Mouse (Mus musculus) gastrocnemius, adult 8-10 months (tissue): ENCODE results near the gene Zfp628. TPM values are rescaled to one million over a fixed set of nuclear protein-coding genes. Genes with fewer than 3 reads are reported as not detected.
A peak's percentile ranks its signal among the peaks of the same experiment; 100 is the strongest.
"Not testable (repeated sequence)": the region's sequence is repeated elsewhere in the genome, so short reads cannot be mapped to it uniquely, and the experiment has no call there.

ENCODE experiments used
- DNase-seq, 2 experiments: peaks; one replicate each; pipeline ENCODE4 v3.0.0; 2022; ENCODE audit warnings: low spot score in 2 of 2
- total RNA-seq, 4 experiments: library from RNA; stranded (reverse); gene quantifications; 2 replicates each; pipeline ENCODE4 v1.2.4; 2022

The Zfp628 gene
- total RNA-seq: 10 to 100 TPM in 2 of 4 experiments, 1 to 10 TPM in 2; 8.3 to 10.7 (median 9.7) TPM

DNA sequence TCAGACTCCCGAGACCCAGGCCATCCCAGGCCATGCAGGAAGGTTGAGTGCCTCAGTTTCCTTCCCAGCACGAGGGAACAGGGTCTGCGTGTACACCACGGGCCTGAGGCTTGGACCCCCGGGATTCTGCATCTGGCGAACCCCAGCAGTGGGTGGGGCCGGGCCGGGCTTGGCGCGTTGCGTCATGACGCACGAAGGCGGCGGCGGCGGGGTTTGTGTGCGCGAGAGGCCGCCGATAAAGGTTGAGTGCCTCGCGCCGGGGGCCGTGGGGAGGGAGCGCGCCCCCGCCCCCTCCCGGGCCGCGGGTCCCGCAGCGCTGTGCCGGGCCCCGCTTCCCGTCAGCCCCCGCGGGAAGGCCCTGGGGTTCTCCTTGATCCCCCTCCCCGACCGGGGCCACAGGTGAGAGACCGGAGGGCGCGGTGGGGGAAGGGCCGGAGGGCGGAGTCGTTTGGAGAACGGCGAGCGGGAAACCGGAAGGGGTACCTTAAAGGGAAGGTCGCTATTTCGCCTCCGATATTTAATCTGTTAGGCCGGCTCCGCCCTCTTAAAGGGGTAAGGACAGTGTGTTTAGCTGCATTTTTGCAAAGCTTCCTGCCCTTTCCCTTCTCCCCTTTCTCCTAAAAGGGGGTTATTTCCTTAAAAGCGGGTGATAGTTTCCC is at the start of gene Zfp628:
Gene Zfp628, plus strand, starts transcription at position 211 of the 659 bp plus-strand sequence.
- DNase-seq: peak; percentile 88 to 89

GRCm38 (mm10) chr7:4865579-4866493 is 49.2 kb upstream of the Zfp628 start:
- peak; percentile 95 to 97 for DNase-seq

DNA sequence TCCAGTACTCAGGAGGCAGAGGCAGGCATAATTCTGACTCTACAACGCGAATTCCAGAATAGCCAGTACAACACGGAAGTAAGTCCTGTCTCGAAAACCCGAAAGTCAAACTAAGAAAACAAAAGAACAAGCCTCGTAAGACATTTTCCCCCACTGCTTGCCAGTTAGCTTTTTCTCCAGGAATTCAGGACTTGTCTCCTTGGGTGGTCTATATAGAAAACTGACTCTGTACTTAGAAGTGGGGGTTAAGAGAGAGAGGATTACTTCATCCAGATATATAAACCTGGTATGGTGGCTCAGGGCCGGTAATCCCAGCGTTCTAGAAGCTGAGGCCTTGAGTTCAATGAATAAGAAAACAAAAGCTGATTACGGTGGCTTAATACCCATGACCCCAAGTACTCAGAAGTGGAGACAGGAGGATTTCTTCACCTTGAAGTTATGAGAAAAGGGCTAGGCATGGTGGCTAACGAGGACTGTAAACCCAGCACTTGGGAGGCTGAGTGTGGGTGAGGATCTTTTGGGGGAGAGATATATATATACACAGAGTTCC is 48.3 kb upstream of the Zfp628 start:
- DNase-seq: no peak

GRCm38 (mm10) chr7:4870133-4870532 is 44.9 kb upstream of the Zfp628 start, which contains the start of gene Isoc2b:
Gene Isoc2b (minus strand): TSS chr7:4870258.
- no peak for DNase-seq

DNA sequence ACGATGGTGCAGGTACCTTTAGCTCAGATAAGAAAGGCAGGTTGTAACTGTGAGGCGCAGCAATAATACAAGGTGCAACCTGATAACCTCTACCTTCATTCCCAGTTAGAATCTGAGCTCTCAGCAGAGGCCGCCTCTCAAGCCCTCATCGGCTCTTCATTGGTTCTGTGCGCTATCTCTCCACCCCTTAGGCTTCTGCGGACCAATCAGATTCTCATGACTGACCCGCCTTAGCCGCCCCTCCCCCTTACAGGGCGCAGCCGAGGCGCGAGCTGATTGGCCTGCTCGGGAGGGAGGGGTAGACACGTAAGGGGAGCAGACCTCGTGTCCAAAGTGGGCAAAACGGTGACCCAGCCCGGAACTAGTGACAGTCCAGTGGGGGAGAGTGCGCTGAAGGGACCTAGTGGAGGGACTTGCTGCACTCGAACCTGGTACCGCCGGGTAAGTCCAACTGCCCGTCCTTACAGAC is 38.2 kb upstream of the Zfp628 start, which contains the start of gene Isoc2a:
Gene Isoc2a, plus strand, starts transcription at position 401 of the 469 bp plus-strand sequence.
- peak; percentile 84 to 90 for DNase-seq

DNA sequence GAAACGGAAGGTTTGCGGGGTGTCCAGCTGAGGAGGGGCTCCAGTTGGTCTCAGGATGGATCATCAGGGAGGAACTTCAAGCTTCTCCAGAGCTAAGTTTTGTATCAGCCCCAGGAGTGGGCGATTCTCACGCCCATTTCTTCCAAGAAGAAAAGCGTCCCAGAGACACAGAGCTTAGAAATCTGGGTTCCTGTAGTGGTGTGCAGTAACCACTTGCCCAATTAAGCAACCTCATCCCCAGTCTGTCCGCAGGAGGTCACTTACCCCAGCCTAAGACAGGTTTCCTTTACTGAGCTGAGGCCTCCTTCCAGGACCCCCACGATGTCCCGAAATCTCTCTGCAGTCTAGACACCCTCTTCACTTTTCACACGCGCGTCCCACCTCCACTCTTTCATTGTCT is 37.8 kb upstream of the Zfp628 start:
- no peak for DNase-seq

GRCm38 (mm10) chr7:4878186-4878585 is 36.8 kb upstream of the Zfp628 start:
- no peak for DNase-seq

DNA sequence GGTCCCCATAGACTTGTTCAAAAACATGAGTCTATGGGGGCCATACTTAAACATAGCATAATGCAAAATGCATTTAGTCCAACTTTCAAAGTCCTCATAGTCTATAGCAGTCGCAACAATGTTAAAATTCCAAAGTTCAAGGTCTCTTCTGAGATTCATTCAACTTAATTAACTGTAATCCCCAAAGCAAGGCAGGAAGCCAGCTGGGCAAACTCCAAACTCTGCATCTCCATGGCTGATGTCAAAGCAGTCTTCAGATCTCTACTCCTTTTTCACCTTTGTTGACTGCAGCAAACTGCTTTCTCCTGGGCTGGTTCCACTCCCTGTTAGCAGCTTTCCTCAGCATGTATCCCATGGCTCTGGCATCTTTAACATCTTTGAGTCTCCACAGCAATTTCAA is 36.0 kb upstream of the Zfp628 start:
- not testable (repeated sequence) for DNase-seq

GRCm38 (mm10) chr7:4886680-4887079 is 28.3 kb upstream of the Zfp628 start:
- no peak for DNase-seq

GRCm38 (mm10) chr7:4895186-4895585 is 19.8 kb upstream of the Zfp628 start:
- no peak for DNase-seq

GRCm38 (mm10) chr7:4898851-4899648 is 16.0 kb upstream of the Zfp628 start:
- DNase-seq: no peak

DNA sequence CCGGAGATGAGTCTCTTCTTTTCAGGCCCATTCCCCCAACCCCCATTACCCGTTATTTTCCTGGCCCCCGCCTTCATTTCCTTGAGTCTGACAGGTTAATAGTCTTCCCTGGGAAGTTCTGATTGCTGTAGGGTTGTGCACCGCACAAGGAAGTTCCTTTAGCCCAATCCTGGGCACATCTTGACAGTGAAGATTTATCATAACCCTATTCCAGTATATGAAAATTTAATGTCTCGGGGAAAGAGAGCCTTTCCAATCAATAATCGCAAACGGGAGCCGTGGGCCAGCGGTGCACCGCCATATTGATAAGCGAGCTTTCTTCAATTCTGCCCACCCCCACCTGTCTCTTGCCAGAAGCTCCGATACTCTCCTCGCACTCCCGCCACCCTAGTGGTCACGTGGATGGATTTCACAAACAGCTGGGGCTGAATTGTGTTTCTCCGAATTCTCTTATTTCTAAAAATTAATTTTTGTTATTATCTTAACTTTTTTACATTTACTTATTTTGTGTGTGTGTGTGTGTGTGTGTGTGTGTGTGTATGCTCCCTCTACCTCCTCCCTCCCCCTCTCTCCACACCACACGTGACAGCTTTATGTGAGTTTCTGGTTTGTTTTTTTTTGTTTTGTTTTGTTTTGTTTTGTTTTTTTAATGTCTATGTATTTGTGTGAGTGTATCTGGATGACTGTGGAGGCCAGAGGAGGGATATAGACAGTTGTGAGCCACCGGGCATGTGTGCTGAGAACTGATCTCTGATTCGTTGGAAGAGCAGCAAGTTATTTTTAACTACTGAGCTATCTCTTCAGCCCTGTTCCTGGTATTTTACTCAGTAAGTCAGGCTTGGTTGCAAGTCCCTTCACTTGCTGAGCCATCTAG is 15.1 kb upstream of the Zfp628 start:
- no peak for DNase-seq

DNA sequence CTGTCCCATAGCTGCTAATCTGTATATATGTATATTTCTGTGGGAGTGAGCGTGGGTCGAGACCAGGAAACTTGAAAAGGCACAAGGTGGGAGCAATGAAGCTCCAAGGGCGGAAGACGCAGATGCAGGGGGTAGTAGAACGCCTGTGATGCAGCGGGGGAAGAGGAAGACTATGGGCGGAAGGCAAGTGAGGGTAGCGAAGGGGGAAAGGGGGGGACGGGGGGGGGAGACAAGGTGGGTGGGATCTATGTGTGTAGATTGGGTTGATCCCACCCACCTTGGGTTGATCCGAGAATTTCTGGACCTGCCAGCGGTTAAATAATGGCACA is 14.5 kb upstream of the Zfp628 start:
- no peak for DNase-seq

DNA sequence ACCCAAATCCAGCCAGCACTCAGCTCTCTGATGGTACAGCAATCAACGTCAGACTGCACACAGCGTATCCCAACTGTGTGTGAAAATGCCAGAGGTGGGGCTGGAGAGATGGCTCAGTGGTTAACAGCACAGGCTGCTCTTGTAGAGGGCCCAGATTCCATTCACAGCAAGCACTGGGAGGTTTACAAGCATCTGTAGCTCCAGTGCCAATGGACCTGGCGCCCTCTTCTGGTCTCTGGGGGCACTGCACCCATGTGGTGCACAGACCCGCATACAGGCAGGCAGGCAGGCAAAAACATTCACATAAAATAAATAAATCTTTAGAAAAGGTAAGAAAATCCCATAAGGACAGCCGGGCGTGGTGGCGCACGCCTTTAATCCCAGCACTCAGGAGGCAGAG is 13.8 kb upstream of the Zfp628 start:
- no peak for DNase-seq

- no peak for DNase-seq
Measured at GRCm38 (mm10) chr7:4902404-4902803, 12.6 kb upstream of the Zfp628 start.

- DNase-seq: no peak
Measured at GRCm38 (mm10) chr7:4906466-4906950, 8.5 kb upstream of the Zfp628 start, which contains the start of gene Gm36210. Gene Gm36210 (minus strand): TSS chr7:4906516.

DNA sequence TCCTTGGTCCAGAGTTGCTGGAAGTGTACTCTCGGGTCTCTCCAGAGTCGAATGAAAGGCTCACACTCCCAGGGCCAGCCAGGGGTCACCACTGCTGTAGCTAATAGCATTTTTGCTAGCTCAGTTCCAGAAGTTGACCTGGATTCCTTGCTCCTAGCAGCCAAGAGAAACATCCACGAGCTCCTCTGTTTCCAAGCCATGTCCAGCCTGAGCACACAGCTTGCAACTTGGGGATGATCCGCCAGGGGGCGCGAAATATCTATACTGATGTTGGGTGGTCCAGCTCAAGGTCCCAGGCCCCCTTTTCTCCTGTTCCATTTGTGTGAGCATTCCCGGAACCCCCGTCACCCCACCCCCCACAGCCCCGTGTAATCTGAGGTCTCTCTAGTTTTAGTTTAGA is 3.5 kb upstream of the Zfp628 start:
- DNase-seq: peak in 1 of 2 experiments; percentile 56

DNA sequence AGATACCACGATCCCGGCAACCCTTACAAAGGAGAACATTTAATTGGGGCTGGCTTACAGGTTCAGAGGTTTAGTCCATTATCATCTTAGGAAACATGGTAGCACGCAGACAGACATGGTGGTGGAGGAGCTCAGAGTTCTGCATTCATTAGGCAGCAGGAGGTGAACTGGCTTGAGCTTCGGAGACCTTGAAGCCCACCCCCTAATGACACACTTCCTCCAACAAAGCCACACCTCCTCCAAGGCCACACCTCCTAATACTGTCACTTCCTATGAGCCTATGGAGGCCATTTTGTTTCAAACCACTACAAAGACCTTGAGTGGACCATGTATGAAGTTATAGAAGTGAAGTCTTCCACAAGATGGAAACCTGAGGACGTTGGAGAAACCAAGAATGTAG is 2.8 kb upstream of the Zfp628 start:
- DNase-seq: no peak

DNA sequence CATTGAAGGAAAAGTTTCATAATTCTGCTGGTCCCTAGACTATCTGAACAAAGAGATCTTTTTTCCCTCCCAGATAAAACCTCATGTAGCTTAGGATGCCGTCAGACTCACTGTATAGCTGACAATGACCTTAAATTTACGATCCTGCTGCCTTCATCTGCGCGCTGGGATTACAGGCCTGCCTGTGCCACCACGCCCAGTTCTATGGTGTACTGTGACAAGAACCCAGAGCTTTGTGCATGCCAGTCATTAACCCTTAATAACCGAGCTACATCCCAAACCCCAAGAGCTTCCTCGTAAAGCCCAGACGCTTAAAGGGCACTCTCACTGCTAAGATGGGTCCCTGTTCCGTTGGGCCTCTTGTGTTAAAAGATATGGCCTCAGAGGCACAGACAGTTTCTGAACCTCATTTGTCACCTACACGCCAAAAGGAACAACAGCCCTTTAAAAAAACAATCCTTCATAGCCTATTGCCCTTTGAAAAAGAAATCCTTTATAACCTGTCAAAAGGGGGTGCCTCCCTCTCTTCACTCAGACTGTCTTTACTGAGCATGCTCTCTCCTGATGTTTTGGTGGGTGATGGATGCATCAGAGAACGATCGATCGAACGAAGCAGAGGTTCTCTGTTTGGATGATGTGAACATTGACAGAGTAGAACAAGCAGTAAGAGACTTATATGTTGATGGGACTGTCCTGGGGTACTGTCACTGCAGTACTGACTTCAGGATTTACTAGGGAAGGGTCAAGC is 826 bp downstream of the Zfp628 start:
- no peak for DNase-seq
